ENCODE assay signal across 8 mouse cellular contexts in the genomic region with DNA sequence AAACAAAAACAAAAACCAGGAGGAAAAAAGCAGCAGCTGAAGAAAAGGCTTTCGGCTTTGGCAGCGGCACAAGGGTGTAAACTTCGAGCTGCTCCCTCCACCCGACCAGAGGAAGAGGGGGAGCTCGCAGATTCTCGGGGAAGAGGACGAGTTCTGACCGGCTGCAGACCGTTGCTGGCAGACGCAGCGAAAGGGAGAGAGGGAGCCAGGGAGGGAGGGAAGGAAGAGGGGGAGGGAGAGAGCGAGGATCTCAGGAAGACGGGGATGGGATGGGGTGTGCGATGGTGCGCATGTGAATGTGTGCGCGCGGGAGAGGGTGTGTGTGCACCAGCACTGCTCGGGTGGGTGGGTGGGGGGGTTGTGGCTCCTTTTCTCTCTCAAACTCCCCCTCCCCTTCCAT. TPM values are rescaled to one million over a fixed set of nuclear protein-coding genes. Genes with fewer than 3 reads are reported as not detected.
DNase-seq lines count a peak whose midpoint lies in the region; ATAC-seq and TF ChIP-seq lines count a peak whose summit lies in the region.

No protein-coding gene starts in this region.

- under 1% methylated on average over 18 of the region's 19 CpGs for WGBS in heart, embryonic 14.5 days
- under 1% methylated on average over 18 of the region's 19 CpGs for WGBS in liver, embryonic 13.5 days (ENCODE audit: insufficient replicate concordance)
- WGBS in neural tube, embryonic 15.5 days: under 1% methylated on average over 18 of the region's 19 CpGs

- ATAC-seq in heart, embryonic 14.5 days (ENCODE audit: insufficient number of reproducible peaks, insufficient read depth, low FRiP score, low read depth): peak; percentile 71
- ATAC-seq in liver, embryonic 13.5 days (ENCODE audit: low read depth): no peak
- ATAC-seq in neural tube, embryonic 15.5 days (ENCODE audit: low FRiP score): peak; percentile 89

- no peak for TF ChIP-seq CTCF in C2C12 (IDR thresholded peaks at IDR 0.05; ENCODE audit: control insufficient read depth, insufficient read depth, insufficient read length)

- H3K27ac ChIP-seq in heart, embryonic 14.5 days (replicated peaks in 1 of 2; ENCODE audit: control insufficient read depth in 1 of 2, insufficient read depth in 1 of 2, low read depth in 2 of 2, low read length in 2 of 2): peak overlapping the region in 1 of 2 experiments; percentile 69; a peak in 2 of 4 replicates
- H3K27ac ChIP-seq in liver, embryonic 13.5 days: no peak overlapping the region
- peak overlapping the region; percentile 90 for H3K27ac ChIP-seq in neural tube, embryonic 15.5 days (replicated peaks)

- peak overlapping the region; percentile 57 for H3K9ac ChIP-seq in heart, embryonic 14.5 days (ENCODE audit: low read length)
- no peak overlapping the region for H3K9ac ChIP-seq in liver, embryonic 13.5 days
- peak overlapping the region; percentile 44 for H3K9ac ChIP-seq in neural tube, embryonic 15.5 days (replicated peaks)

- no peaks in the 10 kb centered on the region for H3K27me3 ChIP-seq in C2C12 (ENCODE audit: control insufficient read depth, insufficient read depth, insufficient read length)
- peaks cover 69% of the 10 kb centered on the region for H3K27me3 ChIP-seq in heart, embryonic 14.5 days (ENCODE audit: control insufficient read depth, insufficient read depth, low read length)
- H3K27me3 ChIP-seq in liver, embryonic 13.5 days: peaks cover 100% of the 10 kb centered on the region
- peaks cover 74% of the 10 kb centered on the region for H3K27me3 ChIP-seq in neural tube, embryonic 15.5 days (replicated peaks)

- peak; percentile 81 for DNase-seq in adrenal gland, postnatal 14 days
- peak; percentile 84 for DNase-seq in fibroblast of lung, adult 2 months (ENCODE audit: low read depth)
- DNase-seq in kidney, postnatal 10 days: peak; percentile 86
- no peak for DNase-seq in liver, embryonic 13.5 days
- no peak for DNase-seq in T-cell, adult 2 months (ENCODE audit: low spot score)

- H3K36me3 ChIP-seq in C2C12 (ENCODE audit: control insufficient read depth, insufficient read depth): peaks cover 17% of the 10 kb centered on the region
- H3K36me3 ChIP-seq in heart, embryonic 14.5 days (ENCODE audit: control insufficient read depth, insufficient read depth, low read length): 0 out of 2 replicates have a peak, but pooled peaks cover 7% of the 10 kb centered on the region
- H3K36me3 ChIP-seq in liver, embryonic 13.5 days: no peaks in the 10 kb centered on the region
- no peaks in the 10 kb centered on the region for H3K36me3 ChIP-seq in neural tube, embryonic 15.5 days

- no peak overlapping the region for H3K4me3 ChIP-seq in C2C12 (ENCODE audit: insufficient read depth, poor library complexity, severe bottlenecking)
- H3K4me3 ChIP-seq in heart, embryonic 14.5 days (ENCODE audit: control insufficient read depth in 1 of 2, insufficient read depth in 1 of 2, low read depth in 1 of 2, low read length in 2 of 2): peak overlapping the region; percentile 28 to 40
- no peak overlapping the region; the same call in 1 of the 2 replicates for H3K4me3 ChIP-seq in liver, embryonic 13.5 days (replicated peaks)
- peak overlapping the region; percentile 34 for H3K4me3 ChIP-seq in neural tube, embryonic 15.5 days (replicated peaks)

- peaks cover 36% of the 10 kb centered on the region for H3K79me3 ChIP-seq in C2C12 (ENCODE audit: low read depth)

- H3K79me2 ChIP-seq in C2C12 (ENCODE audit: control insufficient read depth, insufficient read depth): peaks cover 97% of the 10 kb centered on the region

- peak overlapping the region; percentile 64 for H3K4me2 ChIP-seq in heart, embryonic 14.5 days (ENCODE audit: low read length)
- H3K4me2 ChIP-seq in liver, embryonic 13.5 days: peak overlapping the region; percentile 12; the same call in 1 of the 2 replicates
- H3K4me2 ChIP-seq in neural tube, embryonic 15.5 days: peak overlapping the region; percentile 56

- no peaks in the 10 kb centered on the region for H3K9me3 ChIP-seq in heart, embryonic 14.5 days (ENCODE audit: control insufficient read depth, low read length)
- no peaks in the 10 kb centered on the region for H3K9me3 ChIP-seq in liver, embryonic 13.5 days (replicated peaks)
- no peaks in the 10 kb centered on the region for H3K9me3 ChIP-seq in neural tube, embryonic 15.5 days (replicated peaks)

- peaks cover 16 to 37% of the 10 kb centered on the region in 2 experiments; a peak in 3 of 4 replicates for H3K4me1 ChIP-seq in heart, embryonic 14.5 days (ENCODE audit: control insufficient read depth in 2 of 2, insufficient read depth in 2 of 2, low read length in 2 of 2)
- peaks cover 26% of the 10 kb centered on the region for H3K4me1 ChIP-seq in liver, embryonic 13.5 days (replicated peaks)
- H3K4me1 ChIP-seq in neural tube, embryonic 15.5 days: peaks cover 65% of the 10 kb centered on the region

- H3ac ChIP-seq in C2C12 (ENCODE audit: control insufficient read depth, insufficient read length, low read depth): peak overlapping the region; percentile 69

TF ChIP-seq in C2C12, 6 proteins besides CTCF, POLR2A, EP300 and RAD21:
- TF ChIP-seq MYOG (IDR thresholded peaks at IDR 0.05; ENCODE audit: control insufficient read depth, extremely low read depth, insufficient read length) (no peak), MAX (IDR thresholded peaks at IDR 0.05) (no peak), MYOD1 (IDR thresholded peaks at IDR 0.05; ENCODE audit: control insufficient read depth, insufficient read length, low read depth) (no peak), CEBPB (IDR thresholded peaks at IDR 0.05; ENCODE audit: low read depth) (no peak), FOSL1 (IDR thresholded peaks at IDR 0.05; ENCODE audit: insufficient read depth, low read length, poor library complexity, severe bottlenecking) (no peak), USF1 (IDR thresholded peaks at IDR 0.05; ENCODE audit: low read depth) (no peak)

RNA-seq across cellular contexts. Expression of gene Nfix, which starts 26.3 kb away (rescaled TPM):
- 50.7 TPM for polyA plus RNA-seq in C2C12 (2012; fragmentation: generic; extraction: Trizol)
- total RNA-seq in adrenal gland, postnatal 14 days (2021): 124 and 125 TPM in 2 replicates
- 16.3 and 16.8 TPM in 2 replicates for polyA plus RNA-seq in heart, embryonic 14.5 days (2014; fragmentation: Nextera tagmentation; extraction: Ambion mirVana)
- polyA plus RNA-seq in liver, embryonic 13.5 days (2015; fragmentation: Nextera tagmentation; extraction: Ambion mirVana): 2.3 and 3.4 TPM in 2 replicates
- polyA plus RNA-seq in neural tube, embryonic 15.5 days (2015; fragmentation: Nextera tagmentation; extraction: Ambion mirVana): 60.3 and 70.5 TPM in 2 replicates

RNA-seq across cellular contexts. Expression of gene Dand5, which starts 48.8 kb away (rescaled TPM):
- polyA plus RNA-seq in C2C12 (2012; fragmentation: generic; extraction: Trizol): 2.4 TPM
- total RNA-seq in adrenal gland, postnatal 14 days (2021): 7.1 and 7.4 TPM in 2 replicates
- polyA plus RNA-seq in heart, embryonic 14.5 days (2014; fragmentation: Nextera tagmentation; extraction: Ambion mirVana): 5.9 and 6.6 TPM in 2 replicates
- 3.3 and 3.7 TPM in 2 replicates for polyA plus RNA-seq in liver, embryonic 13.5 days (2015; fragmentation: Nextera tagmentation; extraction: Ambion mirVana)
- 15.7 and 17.2 TPM in 2 replicates for polyA plus RNA-seq in neural tube, embryonic 15.5 days (2015; fragmentation: Nextera tagmentation; extraction: Ambion mirVana)

RNA-seq across cellular contexts. Expression of gene G430095P16Rik, which starts 51.0 kb away (rescaled TPM):
- polyA plus RNA-seq in C2C12 (2012; fragmentation: generic; extraction: Trizol): 2.9 TPM
- 0.52 and 0.90 TPM in 2 replicates for total RNA-seq in adrenal gland, postnatal 14 days (2021)
- 5.2 and 5.9 TPM in 2 replicates for polyA plus RNA-seq in heart, embryonic 14.5 days (2014; fragmentation: Nextera tagmentation; extraction: Ambion mirVana)
- polyA plus RNA-seq in liver, embryonic 13.5 days (2015; fragmentation: Nextera tagmentation; extraction: Ambion mirVana): 9.6 and 10.0 TPM in 2 replicates
- 1.4 and 1.8 TPM in 2 replicates for polyA plus RNA-seq in neural tube, embryonic 15.5 days (2015; fragmentation: Nextera tagmentation; extraction: Ambion mirVana)

RNA-seq across cellular contexts. Expression of gene Gadd45gip1, which starts 57.5 kb away (rescaled TPM):
- polyA plus RNA-seq in C2C12 (2012; fragmentation: generic; extraction: Trizol): 32.5 TPM
- 44.4 and 45.7 TPM in 2 replicates for total RNA-seq in adrenal gland, postnatal 14 days (2021)
- 49.9 and 53.0 TPM in 2 replicates for polyA plus RNA-seq in heart, embryonic 14.5 days (2014; fragmentation: Nextera tagmentation; extraction: Ambion mirVana)
- 60.6 and 63.2 TPM in 2 replicates for polyA plus RNA-seq in liver, embryonic 13.5 days (2015; fragmentation: Nextera tagmentation; extraction: Ambion mirVana)
- 44.3 and 45.1 TPM in 2 replicates for polyA plus RNA-seq in neural tube, embryonic 15.5 days (2015; fragmentation: Nextera tagmentation; extraction: Ambion mirVana)

Comparison
In these comparisons a context has a peak if more than half of its experiments do, and no peak if none do; other contexts are left out.
1. H3K4me3 ChIP-seq: peak in heart, embryonic 14.5 days (2 of 2) and neural tube, embryonic 15.5 days (single experiment); none in C2C12 (single experiment) and liver, embryonic 13.5 days (single experiment).
2. DNase-seq: peak in adrenal gland, postnatal 14 days (single experiment), fibroblast of lung, adult 2 months (single experiment) and kidney, postnatal 10 days (single experiment); none in liver, embryonic 13.5 days (single experiment) and T-cell, adult 2 months (single experiment).
3. H3K4me2 ChIP-seq: peak in every context shown above with its lines; median percentile 64 in heart, embryonic 14.5 days; 56 in neural tube, embryonic 15.5 days; 12 in liver, embryonic 13.5 days.